Mouse (Mus musculus) layer of hippocampus, postnatal 10 days (tissue): ENCODE measurements at regions not wholly inside any gene's neighbourhood (a gene's known extent, or its start where the extent isn't known, plus 50 kb on each side); places are given as distances from the start of the nearest gene placed in this dataset.

Experiments
- DNase-seq, 2 experiments: peaks; one replicate each; pipeline ENCODE4 v3.0.0; 2021; ENCODE audit warnings: low spot score in 2 of 2

DNA sequence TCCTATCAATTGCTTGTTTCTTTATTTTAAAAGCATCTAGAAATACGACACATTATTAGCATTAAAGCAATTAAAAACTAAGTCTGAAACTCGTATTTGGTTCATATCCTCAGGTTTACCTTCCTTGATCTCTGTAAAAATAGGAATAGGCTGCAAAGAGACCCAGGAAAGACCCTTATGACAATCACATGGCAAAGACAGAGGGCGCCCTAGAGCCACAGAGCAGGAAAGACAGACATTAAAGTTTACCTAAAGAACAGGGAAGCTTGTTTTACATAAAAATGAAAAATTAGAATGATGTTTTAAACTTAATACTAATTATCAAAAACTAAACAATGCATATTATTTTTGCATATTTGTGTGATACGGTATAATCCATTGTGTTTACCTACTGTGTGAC is 153.2 kb downstream of the Usp25 start:
- DNase-seq: peak; percentile 32 to 39

DNA sequence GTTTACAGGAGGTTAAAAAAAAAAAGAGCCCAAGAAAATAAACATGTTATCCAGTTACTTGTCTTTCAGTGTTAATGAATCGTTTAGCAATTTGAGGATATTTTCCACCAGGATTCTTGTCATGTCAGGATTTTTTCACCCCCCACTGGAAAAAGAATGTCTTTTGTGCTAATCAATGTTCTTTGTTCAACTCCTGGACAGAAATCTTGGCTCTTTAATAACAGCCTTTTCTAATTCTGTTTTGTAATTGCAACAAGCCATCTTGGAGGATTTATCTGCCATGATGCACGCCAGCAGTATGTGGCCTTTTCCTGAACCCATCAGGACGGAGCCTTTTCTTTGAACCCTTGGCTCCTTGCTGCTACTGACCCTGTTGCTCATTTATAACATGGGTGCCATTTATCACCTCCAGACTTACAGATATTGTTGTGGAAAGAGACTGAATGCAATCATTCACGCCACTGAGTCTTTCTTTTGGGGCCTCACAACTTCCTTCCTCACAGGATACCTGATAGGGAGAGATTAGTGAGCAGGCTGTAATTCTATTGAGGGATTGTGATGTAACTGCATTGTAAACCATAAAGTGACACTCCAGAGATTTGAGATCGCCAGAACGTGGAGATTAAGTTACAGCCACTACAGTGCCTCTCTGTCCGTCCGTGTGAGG is 159.7 kb downstream of the Usp25 start:
- DNase-seq: no peak

DNA sequence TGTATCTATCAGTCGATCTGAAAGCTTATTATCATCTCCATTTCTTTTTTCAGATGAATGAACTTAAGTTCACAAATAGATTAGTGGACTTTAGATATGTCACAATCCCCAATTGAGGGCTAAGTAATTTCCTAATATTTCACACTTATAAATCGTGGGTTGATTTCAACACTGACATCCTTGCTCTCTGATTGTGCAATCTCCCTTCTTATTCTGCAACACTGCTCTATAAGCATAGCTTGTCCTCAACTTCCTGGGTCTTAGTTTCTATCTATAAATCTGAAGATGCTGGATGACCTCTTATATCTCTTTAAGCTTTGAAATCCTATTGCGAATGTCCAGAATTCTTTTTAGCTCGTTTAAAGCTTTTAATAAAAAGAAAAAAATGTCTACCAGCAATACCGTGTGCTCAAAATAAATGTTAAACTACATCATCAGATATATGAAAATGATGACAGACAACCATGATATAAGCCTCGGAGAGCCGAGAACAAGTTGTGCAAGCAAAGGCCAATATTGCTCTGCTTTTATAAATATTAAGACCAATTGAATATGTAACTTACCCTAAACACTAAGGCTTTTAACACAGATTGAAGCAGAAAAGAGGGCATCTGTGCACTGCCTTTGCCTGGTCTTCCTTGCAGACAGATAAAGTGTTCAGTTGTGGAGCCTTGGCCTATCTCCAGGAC is 161.4 kb downstream of the Usp25 start:
- DNase-seq: no peak

DNA sequence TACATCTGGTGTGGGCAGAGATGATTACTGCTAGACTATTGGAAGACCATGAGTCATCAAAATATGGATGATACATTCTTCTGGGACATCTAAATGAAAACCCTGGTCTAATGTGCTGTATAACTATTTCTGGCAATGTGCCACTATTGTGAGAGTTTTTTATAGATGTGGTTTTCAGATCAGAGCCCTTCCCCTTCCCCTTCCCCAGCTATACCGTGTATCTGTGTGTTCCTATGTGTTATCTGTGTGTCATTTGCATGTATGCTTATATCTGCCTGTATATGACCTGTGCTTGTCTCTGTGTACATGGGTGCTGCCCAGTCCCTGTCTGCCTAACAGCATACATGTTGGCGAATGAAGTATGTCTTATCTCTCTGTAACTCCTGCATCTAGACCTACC is 167.5 kb downstream of the Usp25 start:
- no peak for DNase-seq
